Mouse (Mus musculus): ENCODE measurements around the gene Zfp827. TPM values are rescaled to one million over a fixed set of nuclear protein-coding genes. Genes with fewer than 3 reads are reported as not detected.

The Zfp827 gene
- polyA plus RNA-seq, 1 experiment from 2014 or later = 10.2 TPM

DNA sequence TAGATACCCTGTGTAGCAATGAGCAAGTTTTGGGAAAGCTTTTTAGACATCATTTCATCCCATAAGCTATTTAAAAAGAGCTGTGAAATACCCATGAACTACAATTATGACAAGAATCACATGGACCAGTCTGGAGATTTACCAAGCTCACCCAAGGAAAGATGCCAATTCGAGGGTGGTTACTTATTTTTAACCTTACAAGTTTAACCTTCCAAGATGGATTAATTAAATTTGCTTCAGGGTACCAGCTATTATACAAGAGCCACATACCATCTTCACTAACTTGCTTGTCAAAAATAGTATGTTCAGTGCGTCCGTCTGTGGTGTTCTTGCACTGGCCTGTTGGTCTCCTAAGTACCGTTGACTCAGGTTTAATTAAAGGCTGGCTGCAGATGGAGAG, 123.4 kb downstream of the Zfp827 start:
- DNase-seq (ENCODE audit: low spot score) (no peak), ATAC-seq (no peak)
- no peak overlapping the region for H3K4me3 ChIP-seq (ENCODE audit: low read depth, low read length)
- H3K9me3 ChIP-seq (replicated peaks; ENCODE audit: control insufficient read depth, low read length) = no peaks in the 10 kb centered on the region
- H3K9ac ChIP-seq (ENCODE audit: low read length) = no peak overlapping the region
- 87% methylated on average over 4 of the region's 4 CpGs for WGBS
- H3K4me2 ChIP-seq (ENCODE audit: low read length) = no peak overlapping the region
- H3K27me3 ChIP-seq (replicated peaks; ENCODE audit: control insufficient read depth, insufficient read depth, low read length) = no peaks in the 10 kb centered on the region
- H3K27ac ChIP-seq (ENCODE audit: low read depth, low read length) = no peak overlapping the region
- H3K36me3 ChIP-seq (ENCODE audit: control insufficient read depth, insufficient read depth, low read length) = peaks cover 17% of the 10 kb centered on the region
- H3K4me1 ChIP-seq (ENCODE audit: control insufficient read depth, insufficient read depth, low read length) = no peaks in the 10 kb centered on the region

DNA sequence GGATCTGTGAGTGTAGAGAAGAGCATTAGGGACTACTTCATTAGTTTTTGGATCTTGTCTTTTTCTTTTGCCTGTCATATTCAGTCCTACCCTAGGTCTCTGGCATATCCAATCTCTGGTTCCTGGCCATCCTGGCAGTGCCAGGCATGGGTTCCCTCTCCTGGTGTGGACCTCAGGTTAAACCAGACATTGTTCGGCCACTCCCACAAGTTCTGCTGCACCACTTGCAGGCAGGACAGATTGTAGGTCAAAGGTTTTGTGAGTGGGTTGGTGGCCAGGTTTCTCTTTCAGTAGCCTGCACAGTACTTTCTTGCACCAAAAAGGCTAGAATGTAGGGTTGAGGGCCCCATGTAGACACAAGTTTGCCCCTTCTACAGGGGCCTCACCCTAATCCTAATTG, 125.0 kb downstream of the Zfp827 start:
- 93% methylated on average over 1 of the region's 1 CpGs for WGBS
- no peak for ATAC-seq

DNA sequence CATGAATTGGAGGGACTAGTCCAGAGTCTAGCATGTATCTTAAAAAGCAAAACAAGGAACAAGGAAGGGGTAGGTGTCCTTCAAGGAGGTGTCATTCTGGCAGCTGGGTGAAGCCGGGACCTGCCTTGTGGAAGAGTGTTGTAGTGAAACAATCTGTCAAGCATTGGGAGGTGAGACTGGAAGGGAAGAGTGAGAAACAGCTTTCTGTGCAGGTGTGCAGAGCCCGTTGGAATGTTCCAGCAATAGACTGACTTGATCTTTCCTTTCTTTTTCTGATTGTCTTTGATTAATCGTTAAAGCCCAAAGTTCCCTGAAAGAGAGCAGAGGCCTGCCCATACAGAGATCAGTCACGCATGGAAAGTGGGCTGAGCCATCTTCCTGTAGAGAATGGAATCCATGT, 125.4 kb downstream of the Zfp827 start:
- Histone ChIP-seq H3K36me3 (ENCODE audit: control insufficient read depth, insufficient read depth, low read length) (peaks cover 15% of the 10 kb centered on the region; the same call in 1 of the 2 replicates), H3K9ac (ENCODE audit: low read length) (no peak overlapping the region), H3K4me1 (ENCODE audit: control insufficient read depth, insufficient read depth, low read length) (no peaks in the 10 kb centered on the region), H3K4me3 (ENCODE audit: low read depth, low read length) (no peak overlapping the region), H3K9me3 (replicated peaks; ENCODE audit: control insufficient read depth, low read length) (no peaks in the 10 kb centered on the region), H3K27ac (ENCODE audit: low read depth, low read length) (no peak overlapping the region), H3K4me2 (ENCODE audit: low read length) (no peak overlapping the region), H3K27me3 (replicated peaks; ENCODE audit: control insufficient read depth, insufficient read depth, low read length) (no peaks in the 10 kb centered on the region)
- WGBS = 73% methylated on average over 4 of the region's 4 CpGs
- no peak for ATAC-seq
- no peak for DNase-seq (ENCODE audit: low spot score)

More for the DNA sequence above, 125.0 kb downstream of the Zfp827 start:
- no peak for DNase-seq (ENCODE audit: low spot score)
- Histone ChIP-seq H3K9me3 (replicated peaks; ENCODE audit: control insufficient read depth, low read length) (no peaks in the 10 kb centered on the region), H3K4me1 (ENCODE audit: control insufficient read depth, insufficient read depth, low read length) (no peaks in the 10 kb centered on the region), H3K36me3 (ENCODE audit: control insufficient read depth, insufficient read depth, low read length) (peaks cover 15% of the 10 kb centered on the region; the same call in 1 of the 2 replicates), H3K27ac (ENCODE audit: low read depth, low read length) (no peak overlapping the region), H3K4me2 (ENCODE audit: low read length) (no peak overlapping the region), H3K9ac (ENCODE audit: low read length) (no peak overlapping the region), H3K27me3 (replicated peaks; ENCODE audit: control insufficient read depth, insufficient read depth, low read length) (no peaks in the 10 kb centered on the region), H3K4me3 (ENCODE audit: low read depth, low read length) (no peak overlapping the region)

DNA sequence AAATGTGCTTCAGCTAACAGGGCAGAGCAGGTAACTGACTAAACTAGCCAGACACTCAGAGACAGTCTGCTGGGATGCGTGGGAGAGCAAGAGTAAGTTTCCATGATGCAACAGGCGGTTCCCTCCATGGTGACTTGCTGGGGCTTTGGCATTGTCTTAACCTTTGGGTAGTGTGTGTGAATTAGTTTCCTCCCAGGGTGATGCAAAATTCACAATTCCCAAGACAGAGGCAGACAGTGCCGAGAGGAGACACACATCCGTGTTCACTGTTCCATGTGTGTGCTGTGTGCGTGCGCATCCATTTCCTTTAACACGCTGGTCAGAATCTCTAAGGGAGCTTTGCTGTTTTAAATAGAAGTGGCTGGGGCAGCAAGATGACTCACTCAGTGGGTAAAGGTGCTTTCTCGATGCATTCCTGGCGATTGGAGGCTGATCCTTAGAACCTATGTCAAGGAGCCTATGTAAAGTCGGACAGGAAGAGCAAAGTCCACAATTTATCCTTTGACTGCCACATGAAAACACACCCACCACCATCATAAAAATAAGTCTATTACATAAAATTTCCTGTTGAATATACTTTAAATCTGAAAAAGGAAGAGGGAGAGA, 127.4 kb downstream of the Zfp827 start:
- H3K4me3 ChIP-seq (ENCODE audit: low read depth, low read length) = no peak overlapping the region
- H3K9ac ChIP-seq (ENCODE audit: low read length) = no peak overlapping the region
- no peak overlapping the region for H3K27ac ChIP-seq (ENCODE audit: low read depth, low read length)
- H3K4me2 ChIP-seq (ENCODE audit: low read length) = no peak overlapping the region
- ATAC-seq = no peak
- WGBS = 96% methylated on average over 10 of the region's 10 CpGs
- H3K36me3 ChIP-seq (ENCODE audit: control insufficient read depth, insufficient read depth, low read length) = peaks cover 22% of the 10 kb centered on the region; the same call in 1 of the 2 replicates
- no peaks in the 10 kb centered on the region for H3K27me3 ChIP-seq (replicated peaks; ENCODE audit: control insufficient read depth, insufficient read depth, low read length)
- no peak for DNase-seq (ENCODE audit: low spot score)
- no peaks in the 10 kb centered on the region for H3K4me1 ChIP-seq (ENCODE audit: control insufficient read depth, insufficient read depth, low read length)
- H3K9me3 ChIP-seq (replicated peaks; ENCODE audit: control insufficient read depth, low read length) = no peaks in the 10 kb centered on the region

DNA sequence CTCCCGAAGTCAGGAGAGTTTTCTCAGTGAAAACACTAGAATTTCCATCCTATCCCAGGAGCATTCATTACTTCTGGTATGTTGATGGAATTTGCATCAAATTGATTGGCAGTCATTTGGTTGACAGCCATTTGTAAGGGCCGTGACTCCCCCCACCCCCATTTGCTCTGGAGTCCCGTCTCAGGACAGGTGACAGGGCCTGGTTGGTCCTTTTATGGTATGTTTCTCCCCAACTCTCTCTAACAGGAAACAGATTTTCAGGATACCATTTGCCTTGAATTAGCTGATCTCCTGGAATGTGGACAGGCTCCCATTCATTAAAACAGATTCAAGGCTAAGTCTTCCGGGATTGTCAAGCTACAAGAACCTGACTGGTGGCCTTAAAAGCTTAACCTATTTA, 129.1 kb downstream of the Zfp827 start:
- ATAC-seq (no peak), DNase-seq (ENCODE audit: low spot score) (no peak)
- whole genome bisulfite sequencing = 75% methylated on average over 4 of the region's 4 CpGs
- no peaks in the 10 kb centered on the region for H3K4me1 ChIP-seq (ENCODE audit: control insufficient read depth, insufficient read depth, low read length)
- H3K9ac ChIP-seq (ENCODE audit: low read length) = no peak overlapping the region
- no peak overlapping the region for H3K4me3 ChIP-seq (ENCODE audit: low read depth, low read length)
- H3K27me3 ChIP-seq (replicated peaks; ENCODE audit: control insufficient read depth, insufficient read depth, low read length) = no peaks in the 10 kb centered on the region
- no peaks in the 10 kb centered on the region for H3K9me3 ChIP-seq (replicated peaks; ENCODE audit: control insufficient read depth, low read length)
- no peak overlapping the region for H3K27ac ChIP-seq (ENCODE audit: low read depth, low read length)
- no peak overlapping the region for H3K4me2 ChIP-seq (ENCODE audit: low read length)
- H3K36me3 ChIP-seq (ENCODE audit: control insufficient read depth, insufficient read depth, low read length) = peaks cover 22% of the 10 kb centered on the region; the same call in 1 of the 2 replicates

DNA sequence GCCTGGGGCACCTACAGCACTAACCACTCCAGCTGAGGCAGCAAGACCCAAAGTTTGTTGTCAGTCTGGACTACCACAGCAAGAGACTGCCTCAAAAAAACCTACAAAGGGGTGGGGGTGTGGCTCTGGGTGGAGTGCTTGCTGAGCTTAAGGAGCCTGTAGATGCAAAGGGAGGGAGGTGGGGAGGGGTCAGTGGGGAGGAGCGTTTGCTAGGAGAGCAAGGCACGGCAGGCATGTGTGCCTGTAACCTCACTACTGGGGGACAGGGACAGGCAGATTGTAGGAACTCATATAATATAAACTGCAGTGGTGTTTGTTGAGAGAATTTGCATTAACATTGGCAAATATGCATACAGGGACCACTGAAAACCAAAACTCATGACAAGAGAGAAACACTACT, 130.1 kb downstream of the Zfp827 start:
- DNase-seq (ENCODE audit: low spot score) = no peak
- Histone ChIP-seq H3K27ac (ENCODE audit: low read depth, low read length) (no peak overlapping the region), H3K9me3 (replicated peaks; ENCODE audit: control insufficient read depth, low read length) (no peaks in the 10 kb centered on the region), H3K27me3 (replicated peaks; ENCODE audit: control insufficient read depth, insufficient read depth, low read length) (no peaks in the 10 kb centered on the region), H3K4me2 (ENCODE audit: low read length) (no peak overlapping the region), H3K36me3 (ENCODE audit: control insufficient read depth, insufficient read depth, low read length) (peaks cover 18% of the 10 kb centered on the region; the same call in 1 of the 2 replicates), H3K4me1 (ENCODE audit: control insufficient read depth, insufficient read depth, low read length) (peaks cover 1% of the 10 kb centered on the region; the same call in 1 of the 2 replicates), H3K9ac (ENCODE audit: low read length) (no peak overlapping the region), H3K4me3 (ENCODE audit: low read depth, low read length) (no peak overlapping the region)
- no peak for ATAC-seq
- WGBS = 46% methylated on average over 2 of the region's 2 CpGs

DNA sequence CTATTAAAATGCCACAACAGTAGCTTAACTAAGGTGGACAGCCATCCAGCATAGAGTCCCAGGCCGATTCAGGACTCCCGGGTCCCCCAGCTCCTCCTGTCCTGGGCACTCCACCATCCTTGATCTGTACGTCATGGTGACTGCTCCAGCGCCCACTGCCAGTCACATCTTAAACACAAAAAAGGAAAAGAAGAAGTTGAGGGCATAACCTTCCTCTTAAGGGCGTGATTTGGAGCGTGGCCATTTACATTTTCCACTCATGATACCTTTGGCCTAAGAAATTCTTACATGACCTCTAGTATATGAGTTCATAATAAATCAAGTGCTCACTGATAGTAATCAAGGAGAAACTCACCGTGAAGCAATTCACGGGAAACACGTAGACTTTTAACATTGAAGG, 131.2 kb downstream of the Zfp827 start:
- WGBS = 93% methylated on average over 9 of the region's 9 CpGs
- H3K4me1 ChIP-seq (ENCODE audit: control insufficient read depth, insufficient read depth, low read length) = peaks cover 11% of the 10 kb centered on the region; the same call in 1 of the 2 replicates
- no peak for ATAC-seq
- peaks cover 18% of the 10 kb centered on the region; the same call in 1 of the 2 replicates for H3K36me3 ChIP-seq (ENCODE audit: control insufficient read depth, insufficient read depth, low read length)
- no peaks in the 10 kb centered on the region for H3K9me3 ChIP-seq (replicated peaks; ENCODE audit: control insufficient read depth, low read length)
- no peak overlapping the region for H3K4me3 ChIP-seq (ENCODE audit: low read depth, low read length)
- H3K4me2 ChIP-seq (ENCODE audit: low read length) = no peak overlapping the region
- H3K27ac ChIP-seq (ENCODE audit: low read depth, low read length) = no peak overlapping the region
- no peaks in the 10 kb centered on the region for H3K27me3 ChIP-seq (replicated peaks; ENCODE audit: control insufficient read depth, insufficient read depth, low read length)
- no peak overlapping the region for H3K9ac ChIP-seq (ENCODE audit: low read length)
- no peak for DNase-seq (ENCODE audit: low spot score)

DNA sequence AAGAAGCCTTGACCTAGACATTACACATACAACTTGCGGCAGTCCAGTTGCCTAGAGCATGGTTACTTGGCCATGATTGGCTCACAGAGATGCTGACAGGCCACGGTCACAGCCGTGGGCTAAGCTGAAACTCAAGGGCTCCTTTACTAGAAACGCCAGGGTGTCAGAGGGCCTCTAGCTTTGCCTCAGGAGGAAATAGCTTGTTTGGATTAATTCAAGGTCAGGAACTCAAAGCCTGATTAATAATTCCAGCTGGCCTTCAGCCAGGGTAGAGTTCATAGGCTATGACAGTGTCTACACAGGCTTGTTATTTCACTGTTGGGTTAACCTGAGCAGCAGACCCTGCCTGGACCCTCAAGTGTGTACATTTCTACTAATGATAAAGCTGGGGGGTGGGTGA, 132.1 kb downstream of the Zfp827 start:
- Histone ChIP-seq H3K9ac (ENCODE audit: low read length) (no peak overlapping the region), H3K27ac (ENCODE audit: low read depth, low read length) (no peak overlapping the region), H3K4me2 (ENCODE audit: low read length) (no peak overlapping the region), H3K4me1 (ENCODE audit: control insufficient read depth, insufficient read depth, low read length) (peaks cover 12% of the 10 kb centered on the region; the same call in 1 of the 2 replicates), H3K27me3 (replicated peaks; ENCODE audit: control insufficient read depth, insufficient read depth, low read length) (no peaks in the 10 kb centered on the region), H3K9me3 (replicated peaks; ENCODE audit: control insufficient read depth, low read length) (no peaks in the 10 kb centered on the region), H3K4me3 (ENCODE audit: low read depth, low read length) (no peak overlapping the region), H3K36me3 (ENCODE audit: control insufficient read depth, insufficient read depth, low read length) (peaks cover 13% of the 10 kb centered on the region; the same call in 1 of the 2 replicates)
- ATAC-seq (no peak), DNase-seq (ENCODE audit: low spot score) (no peak)
- WGBS = 78% methylated on average over 4 of the region's 4 CpGs

DNA sequence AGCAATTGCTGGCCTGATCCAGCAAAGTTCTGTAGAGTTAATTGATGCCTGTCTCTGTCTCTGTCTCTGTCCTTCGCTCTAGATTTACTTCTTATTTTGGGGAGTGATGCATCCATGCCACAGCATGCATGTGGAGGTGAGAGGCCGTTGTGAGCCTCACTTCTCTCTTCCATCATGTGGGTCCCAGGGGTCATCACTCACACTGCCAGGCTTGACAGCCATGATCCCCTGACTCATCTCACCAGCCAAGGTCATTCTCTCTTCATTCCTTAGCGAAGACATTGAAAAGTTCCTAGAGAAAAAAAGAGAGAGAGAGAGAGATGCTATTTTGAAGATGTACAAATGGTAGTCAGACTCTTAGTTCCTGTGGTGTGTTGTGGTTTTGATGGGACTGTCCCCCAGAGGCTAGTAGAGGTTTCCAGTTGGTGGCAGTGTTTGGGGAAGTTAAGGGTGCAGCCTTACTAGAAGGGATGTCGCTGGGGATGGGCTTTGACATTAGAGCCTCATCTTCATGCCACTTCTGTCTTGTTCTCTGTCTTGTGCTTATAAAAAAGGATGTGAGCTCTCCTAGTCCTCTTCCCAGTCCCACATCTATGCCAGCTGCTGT, 133.0 kb downstream of the Zfp827 start:
- Histone ChIP-seq H3K4me1 (ENCODE audit: control insufficient read depth, insufficient read depth, low read length) (peaks cover 12% of the 10 kb centered on the region; the same call in 1 of the 2 replicates), H3K9me3 (replicated peaks; ENCODE audit: control insufficient read depth, low read length) (no peaks in the 10 kb centered on the region), H3K36me3 (ENCODE audit: control insufficient read depth, insufficient read depth, low read length) (peaks cover 13% of the 10 kb centered on the region; the same call in 1 of the 2 replicates), H3K27ac (ENCODE audit: low read depth, low read length) (no peak overlapping the region), H3K9ac (ENCODE audit: low read length) (no peak overlapping the region), H3K4me3 (ENCODE audit: low read depth, low read length) (no peak overlapping the region), H3K4me2 (ENCODE audit: low read length) (no peak overlapping the region), H3K27me3 (replicated peaks; ENCODE audit: control insufficient read depth, insufficient read depth, low read length) (no peaks in the 10 kb centered on the region)
- ATAC-seq = no peak
- WGBS = 91% methylated on average over 4 of the region's 4 CpGs
- no peak for DNase-seq (ENCODE audit: low spot score)

All from forebrain, embryonic 14.5 days (tissue).